Mouse (Mus musculus): ENCODE results near the gene Lrch1. TPM values are rescaled to one million over a fixed set of nuclear protein-coding genes. Genes with fewer than 3 reads are reported as not detected.

Lrch1 gene
- polyA plus RNA-seq, 1 experiment from 2014 or later: 10.1 TPM

GRCm38 (mm10) chr14:74784243-74784934, 163.3 kb downstream of the Lrch1 start:
- H3K4me2 ChIP-seq (ENCODE audit: low read depth, low read length): no peak overlapping the region
- no peak overlapping the region for H3K27ac ChIP-seq (replicated peaks; ENCODE audit: low read depth, low read length)
- no peaks in the 10 kb centered on the region for H3K27me3 ChIP-seq (ENCODE audit: control insufficient read depth, insufficient read depth, low read length)
- no peaks in the 10 kb centered on the region for H3K9me3 ChIP-seq (replicated peaks; ENCODE audit: control insufficient read depth, low read length)
- no peak overlapping the region for H3K4me3 ChIP-seq (ENCODE audit: low read depth, low read length)
- no peak for ATAC-seq (replicated peaks; ENCODE audit: insufficient number of reproducible peaks, low FRiP score, low TSS enrichment, low read depth)
- WGBS: 73% methylated on average over 11 of the region's 11 CpGs
- no peaks in the 10 kb centered on the region for H3K36me3 ChIP-seq (replicated peaks; ENCODE audit: control insufficient read depth, insufficient read depth, low read depth, low read length)
- peak; percentile 9 for DNase-seq (ENCODE audit: low spot score)
- no peaks in the 10 kb centered on the region for H3K4me1 ChIP-seq (ENCODE audit: control insufficient read depth, insufficient read depth, low read length)
- no peak overlapping the region for H3K9ac ChIP-seq (replicated peaks; ENCODE audit: low read length)

DNA sequence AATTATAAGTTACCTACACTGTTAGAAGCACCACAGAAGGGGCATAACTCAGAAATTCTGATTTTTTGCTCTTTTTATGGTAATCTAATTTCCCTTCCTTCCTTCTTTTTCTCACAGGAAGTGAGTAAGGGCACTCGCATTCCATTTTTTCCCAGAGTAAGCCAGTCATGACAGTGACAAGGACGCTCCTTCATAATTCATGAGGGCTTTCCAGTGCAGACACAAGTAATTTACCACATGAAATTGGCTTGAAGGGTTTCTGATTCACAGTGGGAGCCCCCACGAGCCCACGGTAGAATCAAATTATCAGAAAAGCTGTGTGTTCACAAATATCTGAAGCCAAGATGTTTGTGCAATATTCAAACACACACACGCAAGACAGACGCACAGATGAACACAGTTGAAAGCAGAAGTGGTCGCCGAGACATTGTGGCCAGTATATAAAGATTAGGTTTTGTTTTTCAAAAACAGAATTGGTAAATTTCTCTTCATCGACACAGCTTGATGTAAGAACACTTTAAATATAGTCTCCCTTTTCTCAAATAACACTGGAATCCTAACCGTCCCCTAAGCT, 173.5 kb downstream of the Lrch1 start:
- no peak for DNase-seq (ENCODE audit: low spot score)
- WGBS: 79% methylated on average over 10 of the region's 10 CpGs
- H3K4me3 ChIP-seq (ENCODE audit: low read depth, low read length): no peak overlapping the region
- H3K27me3 ChIP-seq (ENCODE audit: control insufficient read depth, insufficient read depth, low read length): no peaks in the 10 kb centered on the region
- H3K4me2 ChIP-seq (ENCODE audit: low read depth, low read length): no peak overlapping the region
- no peak overlapping the region for H3K9ac ChIP-seq (replicated peaks; ENCODE audit: low read length)
- ATAC-seq (replicated peaks; ENCODE audit: insufficient number of reproducible peaks, low FRiP score, low TSS enrichment, low read depth): no peak
- H3K27ac ChIP-seq (replicated peaks; ENCODE audit: low read depth, low read length): no peak overlapping the region
- H3K36me3 ChIP-seq (replicated peaks; ENCODE audit: control insufficient read depth, insufficient read depth, low read depth, low read length): no peaks in the 10 kb centered on the region; the same call in 1 of the 2 replicates
- no peaks in the 10 kb centered on the region for H3K4me1 ChIP-seq (ENCODE audit: control insufficient read depth, insufficient read depth, low read length)
- H3K9me3 ChIP-seq (replicated peaks; ENCODE audit: control insufficient read depth, low read length): no peaks in the 10 kb centered on the region

DNA sequence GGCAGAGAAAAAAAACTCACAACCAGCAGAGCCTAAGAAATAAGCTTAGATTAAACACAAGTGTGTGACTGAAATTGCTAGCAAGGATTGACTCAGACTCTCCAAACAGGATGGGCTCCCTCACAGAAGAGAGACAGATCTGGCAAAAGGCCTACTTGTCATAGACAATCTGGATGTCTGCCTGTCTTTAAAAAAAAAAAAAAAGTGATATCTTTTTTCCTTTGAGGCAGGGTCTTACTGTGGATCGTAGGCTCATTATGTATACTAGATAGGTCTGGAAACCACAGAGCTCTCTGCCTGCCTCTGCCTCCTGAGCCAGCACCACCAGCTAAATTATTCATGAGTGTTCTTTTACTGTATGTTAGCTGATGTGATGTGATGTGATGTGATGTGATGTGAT, 179.8 kb downstream of the Lrch1 start:
- no peak overlapping the region for H3K27ac ChIP-seq (replicated peaks; ENCODE audit: low read depth, low read length)
- no peaks in the 10 kb centered on the region for H3K4me1 ChIP-seq (ENCODE audit: control insufficient read depth, insufficient read depth, low read length)
- ATAC-seq (replicated peaks; ENCODE audit: insufficient number of reproducible peaks, low FRiP score, low TSS enrichment, low read depth): no peak
- no peaks in the 10 kb centered on the region for H3K9me3 ChIP-seq (replicated peaks; ENCODE audit: control insufficient read depth, low read length)
- H3K9ac ChIP-seq (replicated peaks; ENCODE audit: low read length): no peak overlapping the region
- DNase-seq (ENCODE audit: low spot score): no peak
- no peaks in the 10 kb centered on the region for H3K27me3 ChIP-seq (ENCODE audit: control insufficient read depth, insufficient read depth, low read length)
- WGBS: 87% methylated on average over 1 of the region's 1 CpGs
- H3K4me3 ChIP-seq (ENCODE audit: low read depth, low read length): no peak overlapping the region
- no peaks in the 10 kb centered on the region; the same call in 1 of the 2 replicates for H3K36me3 ChIP-seq (replicated peaks; ENCODE audit: control insufficient read depth, insufficient read depth, low read depth, low read length)
- no peak overlapping the region for H3K4me2 ChIP-seq (ENCODE audit: low read depth, low read length)

DNA sequence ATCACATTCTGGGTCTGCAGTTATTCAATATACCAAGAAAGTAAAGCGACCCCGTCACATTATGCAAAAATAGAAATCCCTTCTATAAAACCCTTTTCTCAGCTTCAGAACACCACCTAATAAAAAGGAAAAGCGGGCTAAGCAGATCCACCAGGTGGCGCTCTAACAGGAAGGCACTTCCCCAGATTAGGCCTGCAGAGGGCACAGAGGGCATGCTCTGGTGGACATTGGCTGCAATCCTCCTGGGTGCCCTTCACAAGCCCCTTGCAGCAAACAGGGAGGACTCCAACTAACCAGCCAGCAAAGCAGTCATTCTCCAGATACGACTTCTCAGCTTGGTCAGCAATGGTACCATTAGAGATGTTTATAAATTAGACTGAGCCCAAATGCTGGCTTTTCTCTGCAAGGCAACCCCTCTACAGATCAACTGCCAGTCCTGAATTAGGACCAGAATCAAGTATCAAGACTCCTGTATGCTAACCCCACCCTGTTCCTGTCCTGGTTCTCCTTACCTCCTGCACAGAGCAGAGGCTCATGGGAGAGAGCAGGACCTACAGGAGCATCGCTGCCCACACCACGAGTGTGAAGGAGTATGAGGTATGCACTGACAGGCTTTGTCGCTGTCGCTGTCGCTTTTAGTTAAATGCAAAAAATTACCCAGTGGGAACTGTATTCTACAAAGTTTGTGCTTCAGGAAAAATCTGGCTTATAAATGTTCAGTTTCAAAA, 183.3 kb downstream of the Lrch1 start:
- DNase-seq (ENCODE audit: low spot score): peak; percentile 79
- Histone ChIP-seq H3K4me3 (ENCODE audit: low read depth, low read length) (no peak overlapping the region), H3K27ac (replicated peaks; ENCODE audit: low read depth, low read length) (no peak overlapping the region), H3K9ac (replicated peaks; ENCODE audit: low read length) (no peak overlapping the region), H3K36me3 (replicated peaks; ENCODE audit: control insufficient read depth, insufficient read depth, low read depth, low read length) (no peaks in the 10 kb centered on the region), H3K4me1 (ENCODE audit: control insufficient read depth, insufficient read depth, low read length) (no peaks in the 10 kb centered on the region), H3K27me3 (ENCODE audit: control insufficient read depth, insufficient read depth, low read length) (no peaks in the 10 kb centered on the region), H3K4me2 (ENCODE audit: low read depth, low read length) (no peak overlapping the region), H3K9me3 (replicated peaks; ENCODE audit: control insufficient read depth, low read length) (no peaks in the 10 kb centered on the region)
- 55% methylated on average over 10 of the region's 10 CpGs for WGBS
- ATAC-seq (replicated peaks; ENCODE audit: insufficient number of reproducible peaks, low FRiP score, low TSS enrichment, low read depth): no peak

DNA sequence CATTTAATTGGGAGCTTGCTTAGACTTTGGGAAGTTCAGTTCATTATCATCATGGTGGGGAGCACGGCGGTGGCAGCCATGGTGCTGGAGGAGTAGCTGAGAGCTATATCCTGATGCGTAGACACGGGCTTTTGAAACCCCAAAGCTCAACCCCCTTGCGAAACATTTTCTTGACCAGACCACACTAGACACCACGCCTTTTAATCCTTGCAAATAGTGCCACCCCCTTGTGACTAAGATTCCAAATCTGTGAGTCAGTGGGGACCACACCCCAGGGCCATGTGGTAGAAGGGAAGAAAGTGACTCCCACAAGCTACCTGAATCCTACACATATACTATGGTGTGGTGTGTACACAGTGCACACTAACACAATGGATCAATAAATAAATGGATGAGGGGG, 210.8 kb downstream of the Lrch1 start:
- Histone ChIP-seq H3K9ac (replicated peaks; ENCODE audit: low read length) (no peak overlapping the region), H3K4me2 (ENCODE audit: low read depth, low read length) (no peak overlapping the region), H3K36me3 (replicated peaks; ENCODE audit: control insufficient read depth, insufficient read depth, low read depth, low read length) (peaks cover 4% of the 10 kb centered on the region), H3K4me3 (ENCODE audit: low read depth, low read length) (no peak overlapping the region), H3K4me1 (ENCODE audit: control insufficient read depth, insufficient read depth, low read length) (no peaks in the 10 kb centered on the region), H3K9me3 (replicated peaks; ENCODE audit: control insufficient read depth, low read length) (no peaks in the 10 kb centered on the region), H3K27me3 (ENCODE audit: control insufficient read depth, insufficient read depth, low read length) (no peaks in the 10 kb centered on the region), H3K27ac (replicated peaks; ENCODE audit: low read depth, low read length) (no peak overlapping the region)
- no peak for DNase-seq (ENCODE audit: low spot score)
- WGBS: 97% methylated on average over 6 of the region's 6 CpGs
- ATAC-seq (replicated peaks; ENCODE audit: insufficient number of reproducible peaks, low FRiP score, low TSS enrichment, low read depth): no peak

DNA sequence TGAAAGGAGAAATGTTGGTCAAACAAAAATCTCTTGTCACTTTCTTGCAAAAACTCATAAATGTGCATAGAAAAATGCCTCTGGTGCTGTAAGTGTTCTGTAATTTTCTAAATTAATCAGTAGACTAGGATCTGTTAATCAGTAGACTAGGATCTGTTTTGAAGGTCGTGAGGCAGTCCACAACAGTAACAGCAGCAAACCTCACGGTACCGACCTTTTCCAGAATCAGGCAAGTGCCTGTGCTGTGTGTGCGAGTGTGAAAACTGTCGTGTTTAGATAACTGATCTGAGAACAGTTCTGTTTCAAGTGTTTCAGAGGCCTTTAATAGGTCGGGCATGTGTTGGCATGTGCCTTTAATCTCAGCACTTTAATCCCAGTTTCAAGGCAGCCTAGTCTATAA, 212.2 kb downstream of the Lrch1 start:
- H3K27me3 ChIP-seq (ENCODE audit: control insufficient read depth, insufficient read depth, low read length): no peaks in the 10 kb centered on the region
- no peak overlapping the region for H3K27ac ChIP-seq (replicated peaks; ENCODE audit: low read depth, low read length)
- WGBS: 87% methylated on average over 6 of the region's 6 CpGs
- no peak overlapping the region for H3K4me2 ChIP-seq (ENCODE audit: low read depth, low read length)
- no peaks in the 10 kb centered on the region for H3K9me3 ChIP-seq (replicated peaks; ENCODE audit: control insufficient read depth, low read length)
- no peaks in the 10 kb centered on the region; the same call in 1 of the 2 replicates for H3K36me3 ChIP-seq (replicated peaks; ENCODE audit: control insufficient read depth, insufficient read depth, low read depth, low read length)
- DNase-seq (ENCODE audit: low spot score) (no peak), ATAC-seq (replicated peaks; ENCODE audit: insufficient number of reproducible peaks, low FRiP score, low TSS enrichment, low read depth) (no peak)
- no peaks in the 10 kb centered on the region for H3K4me1 ChIP-seq (ENCODE audit: control insufficient read depth, insufficient read depth, low read length)
- no peak overlapping the region for H3K9ac ChIP-seq (replicated peaks; ENCODE audit: low read length)
- no peak overlapping the region for H3K4me3 ChIP-seq (ENCODE audit: low read depth, low read length)

DNA sequence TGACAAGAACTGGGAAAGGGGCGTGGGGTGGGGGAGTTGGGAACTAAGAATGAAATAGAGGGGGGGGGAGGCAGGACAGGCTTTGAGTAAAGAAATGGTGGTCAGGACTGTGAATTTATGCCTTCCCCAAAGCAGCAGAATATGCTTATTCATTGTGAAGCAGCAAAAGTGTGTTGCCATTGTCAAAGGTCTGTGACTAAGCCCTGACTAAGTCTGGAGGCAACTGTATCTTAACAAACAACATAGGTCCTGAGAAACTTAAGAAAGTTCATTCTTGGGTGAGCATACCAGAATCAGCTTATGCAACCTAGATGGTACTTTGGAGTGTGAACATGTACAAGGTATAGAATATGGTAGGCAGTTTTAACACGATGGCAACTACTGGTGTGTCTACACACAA, 214.3 kb downstream of the Lrch1 start:
- DNase-seq (ENCODE audit: low spot score): no peak
- Histone ChIP-seq H3K9ac (replicated peaks; ENCODE audit: low read length) (no peak overlapping the region), H3K27me3 (ENCODE audit: control insufficient read depth, insufficient read depth, low read length) (no peaks in the 10 kb centered on the region), H3K9me3 (replicated peaks; ENCODE audit: control insufficient read depth, low read length) (no peaks in the 10 kb centered on the region), H3K27ac (replicated peaks; ENCODE audit: low read depth, low read length) (no peak overlapping the region), H3K4me3 (ENCODE audit: low read depth, low read length) (no peak overlapping the region), H3K36me3 (replicated peaks; ENCODE audit: control insufficient read depth, insufficient read depth, low read depth, low read length) (no peaks in the 10 kb centered on the region), H3K4me2 (ENCODE audit: low read depth, low read length) (no peak overlapping the region), H3K4me1 (ENCODE audit: control insufficient read depth, insufficient read depth, low read length) (no peaks in the 10 kb centered on the region)
- no peak for ATAC-seq (replicated peaks; ENCODE audit: insufficient number of reproducible peaks, low FRiP score, low TSS enrichment, low read depth)
- WGBS: 72% methylated on average over 2 of the region's 2 CpGs
